Mouse (Mus musculus) MN1 (cell line): ENCODE measurements around the gene Plin5.
"Not testable (repeated sequence)": the region's sequence is repeated elsewhere in the genome, so short reads cannot be mapped to it uniquely, and the experiment has no call there.

Source experiments
- DNase-seq: peaks from one replicate; pipeline ENCODE4 v3.0.0-alpha.2; 2016; ENCODE audit warnings: low spot score

Gene Plin5

DNA sequence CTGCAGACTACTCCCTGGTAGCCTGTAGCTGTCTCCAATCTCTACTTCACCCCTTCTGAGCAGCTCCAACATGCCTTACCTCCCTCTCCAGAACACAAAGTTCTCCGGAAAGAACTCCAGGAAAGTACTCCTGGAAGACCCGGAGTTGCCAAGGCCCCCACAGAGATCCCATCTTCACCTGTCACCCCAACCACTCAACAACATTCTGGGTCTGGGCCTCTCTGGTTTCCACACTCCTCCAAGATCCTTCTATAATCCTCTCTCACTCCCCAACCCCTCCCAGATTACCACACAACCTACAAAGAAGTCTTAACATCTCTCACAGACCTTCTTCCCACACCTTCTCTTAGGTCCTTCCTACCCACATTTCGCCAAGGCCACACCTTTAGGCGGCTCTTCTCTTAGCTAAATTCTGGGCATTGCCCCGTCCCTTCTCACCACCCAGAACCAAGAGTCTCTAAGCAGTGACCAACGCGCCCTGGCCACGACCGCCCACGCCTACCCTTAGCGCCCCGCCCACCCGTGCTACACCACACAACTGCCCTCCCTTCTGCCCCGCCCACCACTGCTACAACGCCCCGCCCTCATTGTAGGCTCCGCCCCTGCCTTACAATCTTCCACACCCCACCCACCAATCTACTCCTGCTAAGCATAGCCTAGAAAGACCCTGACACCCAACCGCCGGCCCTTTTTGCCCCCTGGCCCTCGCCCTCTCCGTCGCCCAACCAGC lies 43.1 kb downstream of the Plin5 start:
- peak; percentile 92 for DNase-seq

DNA sequence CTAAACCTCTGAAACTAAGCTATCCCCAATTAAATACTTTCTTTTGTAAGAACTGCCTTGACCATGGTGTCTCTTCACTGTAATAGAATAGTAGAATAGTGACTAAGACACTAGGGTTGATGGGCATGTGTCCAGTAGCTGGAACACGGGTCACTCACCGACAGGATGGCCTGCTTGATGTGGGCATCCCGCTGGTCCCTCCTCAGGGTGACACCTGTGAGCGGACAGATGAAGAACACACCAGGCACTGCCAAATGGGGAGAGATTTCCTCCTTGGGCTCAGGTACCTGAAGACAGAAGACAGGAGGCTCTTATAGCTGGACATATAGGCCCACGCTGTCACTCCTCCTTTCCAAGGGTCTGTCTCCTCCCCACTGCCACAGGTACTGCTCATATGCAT lies 45.2 kb downstream of the Plin5 start:
- DNase-seq, result no peak

DNA sequence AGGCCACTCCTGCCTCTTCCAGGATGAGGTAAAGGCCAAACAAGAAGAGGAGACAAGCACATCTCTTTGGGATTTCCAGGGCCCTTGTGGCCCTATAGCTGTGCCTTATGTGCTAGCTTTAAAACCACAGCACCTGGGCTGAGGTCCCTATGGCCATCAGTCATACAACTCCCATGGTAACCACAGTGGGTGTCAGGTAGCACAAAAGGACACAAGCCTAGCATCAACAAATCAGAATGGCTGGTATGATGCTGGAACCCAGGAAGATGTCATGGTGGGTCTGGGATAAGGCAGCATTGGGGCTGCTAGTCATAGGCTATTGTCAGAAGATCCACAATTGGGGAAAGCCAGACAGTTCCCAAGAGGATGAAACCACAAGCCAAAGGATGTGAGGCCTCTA lies 46.3 kb downstream of the Plin5 start:
- no peak for DNase-seq

DNA sequence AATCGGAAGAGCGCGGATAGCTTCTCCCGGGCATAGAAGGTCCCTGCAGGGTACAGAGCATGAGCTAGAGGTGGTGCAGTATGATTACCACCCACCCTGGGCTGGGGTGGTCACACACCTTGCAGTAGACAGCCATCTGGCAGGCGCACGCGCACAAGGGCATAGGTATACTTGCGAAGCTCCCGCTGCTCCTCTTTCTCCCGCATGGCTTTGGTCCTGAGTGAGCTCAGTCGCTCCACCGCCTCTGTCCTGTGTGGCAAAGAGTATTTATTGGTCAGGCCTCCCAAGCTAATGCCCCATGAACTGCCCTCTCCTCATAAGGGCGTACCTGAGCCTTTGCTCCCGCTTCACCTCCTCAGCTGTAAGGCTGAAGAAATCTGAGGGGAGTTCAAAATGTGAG lies 48.3 kb downstream of the Plin5 start:
- no peak for DNase-seq

DNA sequence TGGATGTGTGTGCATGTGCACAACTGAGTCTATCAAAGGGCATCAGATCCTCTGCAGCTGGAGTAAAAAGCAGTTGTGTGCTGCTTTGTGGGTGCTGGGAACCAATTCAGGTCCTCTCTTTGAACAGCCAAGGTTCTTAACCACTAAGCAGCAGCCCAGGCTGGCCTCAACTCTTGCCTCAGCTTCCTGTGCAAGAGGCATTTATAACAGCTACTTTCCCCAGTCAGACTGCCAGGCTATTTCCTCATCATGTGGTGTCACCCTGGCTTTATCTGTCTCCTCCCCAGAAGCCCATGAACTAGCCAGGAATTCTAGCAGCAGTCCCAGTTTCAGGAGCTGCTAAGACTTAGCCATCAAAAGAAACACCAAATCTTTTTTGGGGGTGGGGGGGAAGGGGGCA lies 50.9 kb downstream of the Plin5 start:
- DNase-seq, result no peak

DNA sequence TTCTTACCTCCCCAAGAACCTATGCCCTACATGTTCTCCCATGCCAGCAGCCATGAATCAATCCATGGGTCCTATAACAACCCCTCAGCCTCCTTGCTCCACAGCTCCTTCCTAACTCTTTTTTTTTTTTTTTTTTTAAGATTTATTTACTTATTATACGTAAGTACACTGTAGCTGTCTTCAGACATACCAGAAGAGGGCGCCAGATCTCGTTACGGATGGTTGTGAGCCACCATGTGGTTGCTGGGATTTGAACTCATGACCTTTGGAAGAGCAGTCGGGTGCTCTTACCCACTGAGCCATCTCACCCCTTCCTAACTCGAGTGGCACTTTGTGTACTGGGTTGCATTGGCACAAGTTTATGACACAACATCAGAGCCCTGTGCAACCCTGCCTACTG lies 51.7 kb downstream of the Plin5 start:
- DNase-seq, result not testable (repeated sequence)

DNA sequence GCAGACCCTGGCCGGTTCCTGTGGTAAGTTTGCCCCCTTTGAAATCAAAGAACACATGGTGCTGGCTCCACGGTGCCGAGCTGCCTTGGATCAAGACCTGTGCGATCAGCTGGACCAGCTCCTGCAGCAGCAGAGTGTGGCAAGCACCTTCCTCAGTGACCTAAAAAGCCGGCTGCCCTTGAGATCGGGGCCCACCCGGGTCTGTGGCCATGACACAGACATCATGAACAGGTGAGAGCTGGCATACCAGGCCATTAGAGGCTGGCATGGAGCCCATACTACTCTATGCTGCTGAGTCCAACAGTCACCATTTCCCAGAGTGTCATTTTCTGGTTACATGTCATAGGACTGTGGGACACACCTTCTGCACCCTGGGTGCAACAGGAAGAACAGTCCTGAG lies 55.3 kb downstream of the Plin5 start:
- no peak for DNase-seq
